ENCODE assay signal across 13 mouse cellular contexts in genomic region chr9:24888282-24888681, GRCm38 (mm10).
"Had no signal": no experiment of that assay in that cellular context is flagged by ENCODE, and none has a peak within 500 bp of the region (broad histone marks: within the 10 kb centered on the region; RNA-seq: fewer than 3 reads in every experiment).

No protein-coding gene starts in this region.

- DNase-seq: kidney, postnatal 25 days; layer of hippocampus, postnatal 36 days; liver, embryonic 13.5 days; lung, adult 2 months; lung, postnatal 14 days; lung, postnatal 4 days; midbrain, embryonic 14.5 days; thymus, postnatal 25 days had no signal

- H3K36me3 ChIP-seq: liver, embryonic 13.5 days; stomach, embryonic 15.5 days had no signal

- H3K4me1 ChIP-seq: liver, embryonic 13.5 days; stomach, embryonic 15.5 days had no signal

- H3K27ac ChIP-seq: kidney, postnatal 0 days; layer of hippocampus, adult 2 months; left cerebral cortex, adult 2 months; liver, embryonic 13.5 days; stomach, embryonic 15.5 days had no signal

- H3K9ac ChIP-seq: liver, embryonic 13.5 days; stomach, embryonic 15.5 days had no signal

- H3K9me3 ChIP-seq: liver, embryonic 13.5 days; stomach, embryonic 15.5 days had no signal

- H3K27me3 ChIP-seq: liver, embryonic 13.5 days; stomach, embryonic 15.5 days had no signal

- H3K4me3 ChIP-seq: layer of hippocampus, adult 2 months; left cerebral cortex, adult 2 months; liver, embryonic 13.5 days; stomach, embryonic 15.5 days had no signal

- H3K4me2 ChIP-seq: liver, embryonic 13.5 days; midbrain, embryonic 11.5 days; stomach, embryonic 15.5 days had no signal
